Mouse (Mus musculus): ENCODE data around the gene Msh3.

- TF ChIP-seq CTCF (conservative IDR thresholded peaks at IDR 0.05; ENCODE audit: low read length): no peak
- no peak for TF ChIP-seq POU5F1 (IDR thresholded peaks at IDR 0.05; ENCODE audit: borderline replicate concordance, low read length)
Observed at GRCm38 (mm10) chr13:92398491-92399384, 43.9 kb upstream of the Msh3 start.
